Mouse (Mus musculus): ENCODE results near the gene Rpl10-ps3. TPM values are rescaled to one million over a fixed set of nuclear protein-coding genes. Genes with fewer than 3 reads are reported as not detected.
A peak's percentile ranks its signal among the peaks of the same experiment; 100 is the strongest.

The Rpl10-ps3 gene
- total RNA-seq (2014; rRNA removed): 102 and 154 TPM in 2 replicates
- polyA plus RNA-seq (2015; fragmentation: Nextera tagmentation; extraction: Ambion mirVana): 95.2 and 132 TPM in 2 replicates

DNA sequence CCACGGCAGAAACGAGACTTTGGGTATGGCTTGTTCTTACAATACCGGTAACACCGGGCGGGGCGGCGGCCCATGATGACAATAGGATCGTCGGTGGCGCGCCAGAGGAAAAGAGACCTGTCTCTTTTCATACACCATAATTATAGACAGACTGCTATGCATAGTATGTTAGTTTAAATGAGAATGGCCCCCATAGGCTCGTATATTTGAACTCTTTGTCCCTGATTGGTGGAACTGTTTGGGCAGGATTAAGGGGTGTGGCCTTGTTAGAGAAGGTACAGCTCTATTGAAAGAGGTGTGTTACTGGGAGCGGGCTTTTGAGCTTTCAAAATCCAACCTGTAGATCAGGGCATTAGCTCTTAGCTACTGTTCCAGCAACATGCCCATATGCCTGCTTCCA, at the start of gene Rpl10-ps3:
TSS of gene Rpl10-ps3 (minus strand) at position 101 of the 400 bp plus-strand sequence.
- 99% methylated on average over 10 of the region's 13 CpGs for WGBS
- no peak within 1 kb of the TSS for H3K4me2 ChIP-seq (ENCODE audit: low read depth)
- H3K27me3 ChIP-seq (ENCODE audit: insufficient read depth, low read length): no peaks in the 10 kb centered on the region
- no peak for TF ChIP-seq CTCF (IDR thresholded peaks at IDR 0.05; ENCODE audit: low read depth)
- H3K4me3 ChIP-seq (ENCODE audit: low read depth, low read length): no peak within 1 kb of the TSS
- H3K4me1 ChIP-seq (ENCODE audit: insufficient read depth): no peaks in the 10 kb centered on the region
- H3K9me3 ChIP-seq (ENCODE audit: low read length): no peaks in the 10 kb centered on the region
- DNase-seq (no peak), ATAC-seq (no peak)
- no peak within 1 kb of the TSS for H3K27ac ChIP-seq (ENCODE audit: low read depth, low read length)
- H3K36me3 ChIP-seq (ENCODE audit: insufficient read depth): no peaks in the 10 kb centered on the region
- H3K9ac ChIP-seq: no peak within 1 kb of the TSS

DNA sequence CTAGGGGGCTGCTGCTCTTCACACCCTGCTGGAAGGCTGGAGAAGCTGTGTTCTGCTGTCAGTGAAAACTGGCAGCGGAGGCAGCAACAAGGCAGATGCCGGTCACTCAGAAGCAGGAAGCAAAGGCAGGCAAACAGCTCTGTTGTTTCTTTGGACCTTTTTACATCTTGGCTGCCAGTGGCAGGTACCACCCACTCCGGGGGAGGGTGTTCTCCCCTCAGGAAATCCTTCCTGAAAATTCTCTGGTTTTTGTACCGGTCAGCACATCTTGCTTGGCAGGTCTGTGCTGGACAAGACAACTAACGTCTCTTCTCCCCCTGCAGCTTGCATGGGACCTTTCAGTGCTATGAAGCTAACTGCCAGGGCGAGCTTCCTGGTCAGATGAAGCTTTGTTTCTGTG, 30.8 kb upstream of the Rpl10-ps3 start:
- Histone ChIP-seq H3K4me3 (ENCODE audit: low read depth, low read length) (no peak overlapping the region), H3K9me3 (ENCODE audit: low read length) (no peaks in the 10 kb centered on the region), H3K4me1 (ENCODE audit: insufficient read depth) (peaks cover 8% of the 10 kb centered on the region; the same call in 1 of the 2 replicates), H3K36me3 (ENCODE audit: insufficient read depth) (no peaks in the 10 kb centered on the region), H3K9ac (no peak overlapping the region), H3K27ac (ENCODE audit: low read depth, low read length) (no peak overlapping the region), H3K4me2 (ENCODE audit: low read depth) (no peak overlapping the region), H3K27me3 (ENCODE audit: insufficient read depth, low read length) (no peaks in the 10 kb centered on the region)
- TF ChIP-seq CTCF (IDR thresholded peaks at IDR 0.05; ENCODE audit: low read depth): no peak
- 73% methylated on average over 6 of the region's 6 CpGs for WGBS
- ATAC-seq (no peak), DNase-seq (no peak)

DNA sequence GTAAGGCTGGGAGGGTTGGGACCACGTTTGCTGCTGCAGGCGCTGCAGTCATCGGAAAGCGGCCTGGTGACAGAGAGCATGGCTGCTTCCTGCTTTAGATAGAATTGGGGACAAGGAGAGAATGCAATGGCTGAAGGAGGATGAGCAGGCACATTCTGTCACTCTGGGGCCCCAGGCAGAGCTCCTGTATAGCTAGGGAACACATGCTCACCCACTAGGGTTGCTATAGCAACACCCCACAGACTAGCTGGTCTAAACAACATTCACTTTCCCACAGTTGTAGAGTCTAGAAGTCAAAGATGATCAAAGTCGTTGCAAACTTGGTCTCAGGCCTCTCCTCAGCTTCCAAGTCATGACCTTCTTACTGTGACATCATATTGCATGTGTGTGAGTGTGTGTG, 29.9 kb upstream of the Rpl10-ps3 start:
- no peak for DNase-seq

DNA sequence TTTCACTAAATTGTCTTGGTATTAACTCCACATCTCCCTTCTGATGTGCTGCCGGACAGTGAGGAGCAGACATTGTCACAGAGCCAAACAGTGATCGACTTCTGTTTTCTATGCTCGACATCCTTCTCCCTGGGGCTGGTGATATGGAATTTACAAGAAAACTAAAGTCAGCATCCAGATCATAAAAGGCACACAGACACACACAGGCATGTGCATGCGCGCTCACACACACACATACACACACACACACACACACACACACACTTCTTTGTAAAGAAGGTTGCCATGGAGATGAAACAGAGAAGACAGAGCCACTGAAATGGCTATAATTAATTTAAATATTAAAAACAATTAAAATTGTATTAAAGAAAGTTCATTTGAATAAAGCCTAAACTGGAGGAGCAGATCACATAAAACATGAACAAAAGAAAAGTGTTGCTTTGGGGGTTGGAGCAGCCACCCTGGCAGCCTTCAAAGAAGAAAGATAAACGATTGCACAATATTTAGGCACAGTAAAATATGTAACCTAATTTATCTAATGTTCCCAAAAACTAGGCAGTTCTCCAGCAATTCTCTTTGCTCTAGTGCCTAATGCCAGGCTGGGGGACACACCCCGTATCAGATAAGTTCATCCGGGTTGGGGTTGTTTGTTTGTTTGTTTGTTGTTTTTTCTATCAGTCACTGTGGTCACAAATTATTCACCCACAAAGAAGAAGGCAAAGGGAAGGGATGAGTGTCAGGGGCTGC, 24.0 kb upstream of the Rpl10-ps3 start:
- DNase-seq (peak; percentile 45), ATAC-seq (peak; percentile 38; the same call in 1 of the 2 replicates)
- H3K9me3 ChIP-seq (ENCODE audit: low read length): no peaks in the 10 kb centered on the region
- H3K27me3 ChIP-seq (ENCODE audit: insufficient read depth, low read length): no peaks in the 10 kb centered on the region
- no peak overlapping the region for H3K9ac ChIP-seq
- WGBS: 57% methylated on average over 8 of the region's 8 CpGs
- H3K4me3 ChIP-seq (ENCODE audit: low read depth, low read length): no peak overlapping the region
- no peaks in the 10 kb centered on the region for H3K36me3 ChIP-seq (ENCODE audit: insufficient read depth)
- H3K27ac ChIP-seq (ENCODE audit: low read depth, low read length): no peak overlapping the region
- H3K4me1 ChIP-seq (ENCODE audit: insufficient read depth): peaks cover 4% of the 10 kb centered on the region; the same call in 1 of the 2 replicates
- TF ChIP-seq CTCF (IDR thresholded peaks at IDR 0.05; ENCODE audit: low read depth): no peak
- H3K4me2 ChIP-seq (ENCODE audit: low read depth): no peak overlapping the region

More for the DNA sequence above, 29.9 kb upstream of the Rpl10-ps3 start:
- Histone ChIP-seq H3K9me3 (ENCODE audit: low read length) (no peaks in the 10 kb centered on the region), H3K27me3 (ENCODE audit: insufficient read depth, low read length) (no peaks in the 10 kb centered on the region), H3K9ac (no peak overlapping the region), H3K4me2 (ENCODE audit: low read depth) (no peak overlapping the region), H3K36me3 (ENCODE audit: insufficient read depth) (no peaks in the 10 kb centered on the region), H3K4me3 (ENCODE audit: low read depth, low read length) (no peak overlapping the region), H3K27ac (ENCODE audit: low read depth, low read length) (peak overlapping the region; percentile 60; the same call in 1 of the 2 replicates), H3K4me1 (ENCODE audit: insufficient read depth) (peaks cover 8% of the 10 kb centered on the region; the same call in 1 of the 2 replicates)
- 81% methylated on average over 5 of the region's 5 CpGs for WGBS
- no peak for TF ChIP-seq CTCF (IDR thresholded peaks at IDR 0.05; ENCODE audit: low read depth)
- peak; percentile 66 for ATAC-seq

DNA sequence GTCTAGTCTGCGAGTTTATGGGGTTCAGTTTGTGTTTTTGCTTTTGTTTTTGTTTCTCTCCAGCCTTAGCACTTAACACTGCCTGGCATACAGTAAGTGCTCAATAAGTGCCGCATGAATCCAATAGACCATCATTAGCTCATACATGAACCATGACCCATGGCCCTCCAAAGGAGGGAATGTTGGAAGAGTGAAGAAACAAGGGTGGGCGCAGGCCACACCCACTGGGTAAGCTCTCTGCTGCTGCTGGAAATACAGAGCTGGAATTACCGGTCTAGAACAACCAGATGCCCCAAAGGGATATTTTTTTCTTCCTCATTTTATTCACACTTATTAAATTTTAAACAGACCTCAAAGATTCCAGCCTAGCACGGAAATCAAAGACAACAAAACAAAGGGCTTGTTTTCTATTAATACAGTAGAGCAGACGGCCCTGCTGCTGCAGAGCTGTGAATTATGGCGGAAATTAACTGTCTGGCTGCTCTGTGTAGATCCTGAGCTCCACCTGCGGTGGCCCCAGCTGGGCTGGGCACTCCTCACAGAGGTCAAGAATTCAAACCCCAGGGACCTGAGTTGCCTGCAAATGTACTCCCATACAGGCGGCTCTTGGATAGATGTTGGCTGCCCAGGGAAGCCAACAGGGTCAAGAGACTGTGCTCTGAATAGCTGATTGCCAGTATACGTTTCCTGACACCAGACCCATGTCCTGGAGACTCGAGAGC, 20.5 kb upstream of the Rpl10-ps3 start:
- Histone ChIP-seq H3K36me3 (ENCODE audit: insufficient read depth) (no peaks in the 10 kb centered on the region), H3K4me3 (ENCODE audit: low read depth, low read length) (no peak overlapping the region), H3K27me3 (ENCODE audit: insufficient read depth, low read length) (no peaks in the 10 kb centered on the region), H3K27ac (ENCODE audit: low read depth, low read length) (no peak overlapping the region), H3K9me3 (ENCODE audit: low read length) (no peaks in the 10 kb centered on the region), H3K9ac (no peak overlapping the region), H3K4me1 (ENCODE audit: insufficient read depth) (no peaks in the 10 kb centered on the region), H3K4me2 (ENCODE audit: low read depth) (no peak overlapping the region)
- TF ChIP-seq CTCF (IDR thresholded peaks at IDR 0.05; ENCODE audit: low read depth): no peak
- ATAC-seq (no peak), DNase-seq (no peak)
- WGBS: 58% methylated on average over 11 of the region's 11 CpGs

DNA sequence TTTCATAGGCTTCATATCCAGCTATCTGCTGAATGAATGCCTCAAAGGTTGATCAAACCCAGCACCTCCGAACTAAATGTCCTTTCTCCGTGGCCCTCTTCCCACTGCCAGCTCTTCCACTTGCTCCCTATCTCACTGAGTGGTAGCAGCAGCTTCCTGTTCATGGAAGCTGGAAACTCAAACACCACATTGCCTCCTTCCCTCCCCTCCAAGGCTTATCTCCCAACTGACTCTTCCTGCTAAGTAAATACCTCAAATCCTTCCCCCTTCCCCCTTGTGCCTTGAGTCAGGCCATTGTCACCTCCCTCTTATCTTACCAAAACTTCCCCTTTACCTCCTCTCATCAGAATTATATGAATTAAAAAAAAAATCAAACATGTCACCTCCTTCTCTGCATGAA, 19.2 kb upstream of the Rpl10-ps3 start:
- H3K9ac ChIP-seq: no peak overlapping the region
- TF ChIP-seq CTCF (IDR thresholded peaks at IDR 0.05; ENCODE audit: low read depth): no peak
- no peak overlapping the region for H3K4me3 ChIP-seq (ENCODE audit: low read depth, low read length)
- H3K27ac ChIP-seq (ENCODE audit: low read depth, low read length): no peak overlapping the region
- 86% methylated on average over 2 of the region's 2 CpGs for WGBS
- no peaks in the 10 kb centered on the region for H3K36me3 ChIP-seq (ENCODE audit: insufficient read depth)
- H3K4me1 ChIP-seq (ENCODE audit: insufficient read depth): no peaks in the 10 kb centered on the region
- no peaks in the 10 kb centered on the region for H3K9me3 ChIP-seq (ENCODE audit: low read length)
- ATAC-seq (no peak), DNase-seq (no peak)
- no peak overlapping the region for H3K4me2 ChIP-seq (ENCODE audit: low read depth)
- H3K27me3 ChIP-seq (ENCODE audit: insufficient read depth, low read length): no peaks in the 10 kb centered on the region

DNA sequence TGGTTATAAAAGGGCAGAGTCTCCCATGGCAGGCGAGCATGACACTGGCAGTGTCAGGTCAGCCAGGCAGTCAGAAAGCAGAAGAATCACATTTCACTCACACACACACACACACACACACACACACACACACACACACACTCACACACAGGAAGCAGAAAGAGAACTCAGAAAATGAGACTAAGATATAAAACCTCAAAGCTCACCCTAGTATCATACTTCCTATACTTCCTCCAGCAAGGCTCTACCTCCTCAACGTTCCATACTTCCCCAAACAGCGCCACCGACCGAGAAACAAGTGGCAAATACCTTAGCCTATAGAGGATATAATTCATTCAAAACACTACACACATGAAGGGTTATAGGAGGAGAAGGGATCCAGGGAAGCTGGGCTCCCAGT, 18.5 kb upstream of the Rpl10-ps3 start:
- H3K27me3 ChIP-seq (ENCODE audit: insufficient read depth, low read length): no peaks in the 10 kb centered on the region
- no peak overlapping the region for H3K4me3 ChIP-seq (ENCODE audit: low read depth, low read length)
- ATAC-seq (no peak), DNase-seq (no peak)
- H3K4me2 ChIP-seq (ENCODE audit: low read depth): no peak overlapping the region
- 81% methylated on average over 5 of the region's 5 CpGs for WGBS
- TF ChIP-seq CTCF (IDR thresholded peaks at IDR 0.05; ENCODE audit: low read depth): no peak
- H3K4me1 ChIP-seq (ENCODE audit: insufficient read depth): no peaks in the 10 kb centered on the region
- H3K27ac ChIP-seq (ENCODE audit: low read depth, low read length): no peak overlapping the region
- no peaks in the 10 kb centered on the region for H3K36me3 ChIP-seq (ENCODE audit: insufficient read depth)
- no peaks in the 10 kb centered on the region for H3K9me3 ChIP-seq (ENCODE audit: low read length)
- H3K9ac ChIP-seq: no peak overlapping the region
